Mouse (Mus musculus) olfactory bulb, adult 2 months (tissue): Measurements from ENCODE around the gene Mtx2.

ENCODE experiments used
- CTCF ChIP-seq: fragments of 200-500 bp; IDR thresholded peaks from 2 replicates; pipeline ENCODE4 v1.5.1; 2012; ENCODE audit warnings: low read depth, mild to moderate bottlenecking, low read length, moderate library complexity; ENCODE audit not compliant: insufficient read depth
- POLR2A ChIP-seq: fragments of 200-500 bp; IDR thresholded peaks from 2 replicates; pipeline ENCODE4 v1.6.1; 2012; ENCODE audit warnings: mild to moderate bottlenecking, low read depth, low read length, moderate library complexity; ENCODE audit not compliant: insufficient read depth

DNA sequence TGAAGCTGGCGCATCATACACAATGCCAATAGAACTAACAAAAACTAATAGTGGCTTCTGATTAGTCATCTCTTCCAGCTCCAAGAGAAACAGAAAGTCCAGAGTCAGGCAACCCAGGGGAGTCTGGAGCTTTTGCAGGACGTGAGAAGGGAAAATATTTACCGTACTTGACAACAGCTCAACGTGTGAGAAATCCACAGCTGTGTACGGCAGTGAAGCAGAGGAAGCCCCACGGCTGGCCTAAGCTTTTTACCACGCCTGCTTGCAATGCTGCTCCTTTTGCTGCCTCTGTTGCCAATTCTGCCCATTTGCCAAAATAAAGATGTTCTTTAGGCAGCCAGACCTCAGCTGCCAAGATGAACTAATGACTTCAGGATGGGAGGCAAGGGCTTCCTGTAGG lies 30.1 kb upstream of the Mtx2 start:
- TF ChIP-seq POLR2A (no peak), CTCF (no peak)
